Mouse (Mus musculus) thymus, postnatal 36 days (tissue): Measurements from ENCODE around the gene Cep350.

Experiments used
- DNase-seq, 2 experiments: peaks; one replicate each; pipeline ENCODE4 v3.0.0; 2022; ENCODE audit warnings: mixed read lengths in 2 of 2

Cep350 gene

GRCm38 (mm10) chr1:155973068-155973718, at the start of gene Cep350:
TSS of gene Cep350 (minus strand) at chr1:155973255.
- DNase-seq = peak; percentile 95 to 97

DNA sequence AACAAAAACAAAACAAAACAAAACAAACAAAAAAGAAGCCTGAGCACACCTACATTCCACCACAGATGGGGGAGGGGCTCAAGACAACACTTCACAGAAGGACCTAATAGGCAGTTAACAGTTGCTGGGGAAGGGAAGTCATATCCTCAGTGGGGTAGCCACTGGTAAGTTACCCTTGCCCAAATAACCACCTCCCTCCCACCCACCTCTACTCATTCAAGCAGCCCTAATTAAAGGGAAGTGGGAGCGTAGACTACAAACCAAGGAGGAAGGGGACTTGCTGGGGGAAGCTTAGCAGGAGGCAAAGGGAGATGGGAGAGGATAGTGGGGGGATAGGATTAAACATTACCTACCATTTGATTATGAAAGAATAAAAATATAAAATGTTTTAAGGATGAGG, 47.3 kb upstream of the Cep350 start:
- no peak for DNase-seq

- no peak for DNase-seq
These were observed 46.7 kb upstream of the Cep350 start for GRCm38 (mm10) chr1:156019800-156020199.

GRCm38 (mm10) chr1:156009003-156009402, 35.9 kb upstream of the Cep350 start:
- no peak for DNase-seq

DNA sequence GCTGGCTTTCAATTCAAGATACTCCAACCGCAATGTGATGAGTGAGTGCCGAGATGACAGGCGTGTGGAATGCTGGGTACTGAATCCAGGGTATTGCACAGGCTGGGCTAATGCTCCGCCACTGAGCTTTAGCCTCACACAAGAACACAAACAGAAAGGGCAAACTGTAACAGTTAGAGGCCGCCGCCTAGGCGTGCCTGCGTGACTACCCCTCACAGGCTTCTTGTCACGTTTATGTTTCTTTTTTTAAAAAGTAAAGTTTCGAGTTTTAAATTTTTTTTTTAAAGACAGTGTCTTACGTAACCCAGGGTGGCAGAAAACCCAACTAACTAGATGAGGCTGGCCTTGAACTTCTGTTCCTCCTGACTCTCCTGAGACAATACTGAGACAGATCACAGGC, 32.9 kb upstream of the Cep350 start:
- no peak for DNase-seq

GRCm38 (mm10) chr1:156003201-156003935, 30.3 kb upstream of the Cep350 start:
- DNase-seq = no peak

DNA sequence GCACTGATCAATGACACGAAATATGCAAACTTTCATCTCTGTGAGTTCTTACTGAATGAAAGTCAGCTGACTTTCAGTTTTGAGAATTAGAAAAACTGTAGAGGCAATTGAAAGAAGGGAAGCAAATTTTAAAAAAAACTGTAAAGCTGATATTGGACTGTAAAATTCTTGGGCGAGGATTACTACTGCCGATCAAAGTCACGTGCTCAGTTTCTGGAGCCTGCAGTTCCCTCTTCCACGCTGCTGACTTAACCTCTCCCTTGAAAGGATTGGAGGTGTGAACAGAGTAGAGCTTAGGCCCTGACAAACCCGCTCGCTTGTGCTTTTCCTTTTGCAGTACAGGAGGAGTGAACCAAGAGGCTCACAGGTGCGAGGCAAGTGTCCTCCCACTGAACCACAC, 29.3 kb upstream of the Cep350 start:
- DNase-seq = no peak

DNA sequence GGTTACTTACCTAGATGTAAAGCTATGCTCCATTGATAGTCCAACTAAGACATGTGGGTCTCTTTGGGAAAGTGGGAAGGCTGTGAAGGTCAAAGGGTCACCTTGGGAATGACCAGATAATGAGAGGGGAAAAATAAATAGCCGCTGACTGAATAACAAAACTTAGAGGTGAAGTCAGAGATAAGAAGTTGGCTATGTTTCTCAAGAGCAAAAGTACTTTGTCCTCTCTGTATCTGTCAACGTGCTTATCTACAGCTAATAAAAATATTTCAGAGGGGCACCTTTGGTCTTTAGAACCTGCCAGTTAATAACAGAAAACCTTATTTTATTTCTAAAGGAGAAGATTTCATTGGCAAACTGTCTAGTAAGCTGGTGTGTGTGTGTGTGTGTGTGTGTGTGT, 22.6 kb upstream of the Cep350 start:
- DNase-seq = no peak

DNA sequence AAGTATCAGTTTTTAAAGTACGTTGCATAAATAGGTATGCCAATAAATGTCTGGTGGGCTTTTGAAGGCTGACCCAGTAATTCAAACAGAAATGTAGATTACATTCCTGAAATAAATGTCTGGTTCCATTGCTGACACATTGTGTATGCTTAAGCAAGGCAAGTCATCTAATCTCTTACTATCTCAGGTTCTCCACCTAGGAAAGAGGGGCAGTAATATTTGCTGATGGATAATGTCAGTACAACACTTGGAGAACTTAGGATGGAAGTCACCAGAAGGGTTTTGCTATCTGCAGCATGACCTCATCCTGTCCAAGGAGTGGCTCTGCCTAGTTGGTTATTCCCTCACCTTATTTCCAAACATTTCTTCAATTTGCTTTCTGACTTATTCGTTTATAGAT, 21.5 kb upstream of the Cep350 start:
- no peak for DNase-seq

GRCm38 (mm10) chr1:155990391-155990790, 17.3 kb upstream of the Cep350 start:
- no peak for DNase-seq

- DNase-seq = no peak
These were observed 16.3 kb upstream of the Cep350 start for GRCm38 (mm10) chr1:155989387-155989786.

DNA sequence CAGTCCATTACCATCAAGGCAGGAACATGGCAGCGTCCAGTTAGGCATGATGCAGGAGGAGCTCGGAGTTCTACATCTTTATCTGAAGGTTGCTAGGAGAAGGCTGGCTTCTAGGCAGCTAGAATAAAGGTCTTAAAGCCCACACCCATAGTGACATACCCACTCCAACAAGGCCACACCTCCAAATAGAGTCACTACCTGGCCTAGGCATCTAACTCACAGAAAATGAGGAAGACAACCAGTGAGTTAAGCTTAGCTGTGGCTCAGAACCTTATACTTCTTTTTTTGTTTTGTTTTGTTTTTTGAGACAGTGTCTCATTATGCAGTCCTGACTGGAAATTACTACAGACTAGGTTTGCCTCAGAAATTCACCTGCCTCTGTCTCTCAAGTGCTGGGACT, 14.6 kb upstream of the Cep350 start:
- no peak for DNase-seq

GRCm38 (mm10) chr1:155974931-155975330, 1.9 kb upstream of the Cep350 start:
- DNase-seq = no peak

GRCm38 (mm10) chr1:155973719-155974379, 794 bp upstream of the Cep350 start:
- DNase-seq = peak; percentile 24 to 28

DNA sequence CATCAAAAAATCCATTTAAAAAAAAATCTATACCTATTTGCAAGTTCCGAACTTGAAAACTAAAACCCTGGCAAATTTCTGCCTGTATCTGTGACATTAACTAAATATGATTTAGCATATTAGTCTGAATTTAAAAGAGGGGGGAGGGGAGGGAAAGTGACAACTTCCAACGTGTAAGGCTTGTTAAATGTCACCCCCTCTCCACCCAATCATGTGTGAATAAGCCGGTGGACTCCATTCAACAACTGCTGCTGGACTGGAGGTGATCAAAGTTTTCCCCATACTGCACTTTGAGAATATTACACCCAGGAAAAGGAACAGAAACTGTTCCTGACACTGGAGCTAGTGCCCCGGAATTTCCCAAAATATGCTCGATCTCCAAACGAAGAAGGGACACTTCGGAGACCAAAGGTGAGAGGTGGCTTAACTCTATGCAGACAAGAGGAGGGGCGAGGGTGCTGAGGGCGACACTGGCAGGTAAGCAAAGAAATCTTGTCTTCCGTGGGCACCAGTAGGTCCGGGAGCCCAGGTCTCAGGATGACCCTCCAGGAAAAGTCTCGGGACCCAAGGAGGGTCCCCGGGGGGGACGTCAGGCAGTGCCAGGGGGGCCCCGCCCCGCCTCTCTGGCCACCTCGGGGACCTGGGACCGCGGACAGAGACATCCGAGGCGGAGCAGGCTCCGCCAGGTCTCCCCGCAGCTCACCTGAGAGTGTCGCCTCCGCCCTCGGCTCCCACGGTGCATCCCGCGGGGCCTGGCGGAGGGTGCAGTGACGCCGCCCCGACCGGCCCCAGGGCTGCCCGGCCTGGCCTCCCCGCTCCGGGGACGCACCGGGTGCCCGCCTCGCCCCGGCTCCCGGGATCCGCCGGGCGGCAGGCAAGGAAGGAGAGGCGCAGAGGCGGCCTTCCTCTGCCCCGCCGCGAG, 648 bp downstream of the Cep350 start:
- DNase-seq = no peak

- DNase-seq = no peak
These were observed 23.9 kb downstream of the Cep350 start for GRCm38 (mm10) chr1:155949170-155949569.

GRCm38 (mm10) chr1:155944361-155944760, 28.7 kb downstream of the Cep350 start:
- no peak for DNase-seq

DNA sequence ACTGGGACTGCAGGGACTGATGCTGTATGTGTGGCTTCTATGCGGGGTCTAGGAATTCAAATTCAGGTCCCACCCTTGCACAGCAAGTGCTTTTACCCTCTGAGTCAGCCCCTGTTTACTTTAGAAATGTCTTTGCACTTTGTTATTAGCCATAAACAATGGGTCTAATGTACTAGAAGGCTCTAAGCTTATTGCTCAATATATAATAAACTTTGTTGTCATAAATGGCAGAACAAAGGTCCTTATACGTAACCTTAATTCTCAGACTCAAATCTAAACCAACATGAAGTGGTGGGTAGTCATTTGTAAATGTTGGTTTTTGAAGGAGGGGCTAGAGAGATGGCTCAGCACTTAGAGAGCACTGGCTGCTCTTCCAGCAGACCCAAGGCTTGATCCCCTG, 35.6 kb downstream of the Cep350 start:
- no peak for DNase-seq

DNA sequence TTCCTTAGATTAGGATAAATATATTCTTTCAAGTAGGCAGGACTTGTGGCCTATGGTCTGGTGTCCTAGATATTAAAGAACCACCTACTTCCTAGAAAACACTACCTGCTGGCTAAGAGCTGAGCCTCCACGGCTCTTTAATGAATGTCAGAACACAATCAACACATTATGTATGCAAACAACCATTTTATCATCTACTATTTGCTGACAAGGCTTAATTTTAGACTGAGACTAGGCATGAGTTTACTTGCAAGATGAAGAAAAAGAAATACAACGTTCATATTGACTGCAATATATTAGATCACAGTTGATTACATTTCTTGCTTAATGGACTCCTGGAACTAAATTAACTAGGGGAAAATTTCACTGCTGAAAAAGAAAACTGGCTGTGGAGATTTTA, 38.4 kb downstream of the Cep350 start:
- no peak for DNase-seq

DNA sequence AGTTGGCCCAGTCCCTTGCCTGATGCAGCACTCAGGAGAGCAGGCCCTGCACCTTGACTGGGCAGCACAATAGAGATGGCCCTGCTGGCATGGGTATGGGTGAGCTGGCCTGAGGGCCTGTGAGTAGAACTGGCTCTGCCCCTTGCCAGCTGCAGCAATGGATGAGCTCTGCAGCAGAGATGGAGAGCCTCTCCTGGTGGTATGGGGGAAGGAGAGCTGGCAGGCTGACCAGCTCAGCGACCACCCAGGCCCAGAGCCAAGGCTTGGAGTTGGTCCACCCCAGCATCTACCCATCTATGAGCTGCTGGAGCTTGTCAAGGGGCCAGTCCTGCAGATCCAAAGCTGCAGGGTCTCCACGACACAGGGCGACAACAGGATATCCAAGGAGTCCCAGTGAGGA, 69.5 kb downstream of the Cep350 start:
- DNase-seq = no peak

DNA sequence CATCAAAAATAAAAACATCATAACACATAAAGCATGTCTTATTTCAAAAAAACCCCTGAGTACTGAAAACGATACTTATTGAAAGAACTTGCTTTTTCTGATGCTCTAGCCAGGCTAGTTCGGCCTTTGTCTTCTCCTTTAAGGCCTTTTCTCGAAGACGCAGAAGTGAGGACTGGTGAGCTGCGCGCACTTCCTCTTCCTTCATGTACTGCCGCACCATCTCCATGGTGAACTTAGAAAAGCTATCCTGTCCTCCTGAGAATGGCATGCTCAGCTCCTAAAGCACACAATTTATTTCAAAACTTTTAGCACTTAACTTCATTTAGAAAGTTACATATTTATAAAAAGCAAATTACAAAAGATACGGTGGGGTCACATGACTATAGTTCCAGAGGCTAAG, 71.7 kb downstream of the Cep350 start:
- DNase-seq = no peak

GRCm38 (mm10) chr1:155894382-155894781, 78.7 kb downstream of the Cep350 start:
- no peak for DNase-seq

GRCm38 (mm10) chr1:155886846-155887245, 86.2 kb downstream of the Cep350 start:
- no peak for DNase-seq
